Mouse (Mus musculus): ENCODE measurements around the gene Dnajc2. TPM values are rescaled to one million over a fixed set of nuclear protein-coding genes. Genes with fewer than 3 reads are reported as not detected.
"Not testable (repeated sequence)": the region's sequence is repeated elsewhere in the genome, so short reads cannot be mapped to it uniquely, and the experiment has no call there.

Dnajc2 gene
- polyA plus RNA-seq, 1 experiment from 2014 or later = 99.9 TPM

GRCm38 (mm10) chr5:21718546-21718945 lies 66.5 kb downstream of the Dnajc2 start:
- Histone ChIP-seq H3K9me3 (ENCODE audit: control insufficient read depth, low read length) (no peaks in the 10 kb centered on the region), H3K4me3 (ENCODE audit: low read depth, low read length) (no peak overlapping the region), H3K27ac (ENCODE audit: low read depth, low read length) (no peak overlapping the region), H3K4me1 (replicated peaks; ENCODE audit: control insufficient read depth, insufficient read depth, low read length) (no peaks in the 10 kb centered on the region), H3K27me3 (replicated peaks; ENCODE audit: control insufficient read depth, insufficient read depth, low read length) (no peaks in the 10 kb centered on the region), H3K36me3 (ENCODE audit: control insufficient read depth, insufficient read depth, low read length) (no peaks in the 10 kb centered on the region), H3K4me2 (no peak overlapping the region), H3K9ac (ENCODE audit: low read depth, low read length) (no peak overlapping the region)
- DNase-seq (ENCODE audit: low spot score) (no peak), ATAC-seq (replicated peaks; ENCODE audit: low FRiP score) (no peak)
- 82% methylated on average over 5 of the region's 5 CpGs for WGBS

- Histone ChIP-seq H3K36me3 (ENCODE audit: control insufficient read depth, insufficient read depth, low read length) (no peaks in the 10 kb centered on the region), H3K4me1 (replicated peaks; ENCODE audit: control insufficient read depth, insufficient read depth, low read length) (no peaks in the 10 kb centered on the region), H3K9ac (ENCODE audit: low read depth, low read length) (no peak overlapping the region), H3K4me2 (no peak overlapping the region), H3K9me3 (ENCODE audit: control insufficient read depth, low read length) (no peaks in the 10 kb centered on the region), H3K4me3 (ENCODE audit: low read depth, low read length) (no peak overlapping the region), H3K27ac (ENCODE audit: low read depth, low read length) (no peak overlapping the region), H3K27me3 (replicated peaks; ENCODE audit: control insufficient read depth, insufficient read depth, low read length) (no peaks in the 10 kb centered on the region)
- DNase-seq (ENCODE audit: low spot score) (no peak), ATAC-seq (replicated peaks; ENCODE audit: low FRiP score) (no peak)
- 80% methylated on average over 10 of the region's 10 CpGs for WGBS
Measured at GRCm38 (mm10) chr5:21717165-21717715, 67.8 kb downstream of the Dnajc2 start.

GRCm38 (mm10) chr5:21714447-21714846 lies 70.6 kb downstream of the Dnajc2 start:
- ATAC-seq (replicated peaks; ENCODE audit: low FRiP score) (no peak), DNase-seq (ENCODE audit: low spot score) (no peak)
- 71% methylated on average over 4 of the region's 4 CpGs for WGBS
- H3K4me2 ChIP-seq = no peak overlapping the region
- no peak overlapping the region for H3K9ac ChIP-seq (ENCODE audit: low read depth, low read length)
- H3K27me3 ChIP-seq (replicated peaks; ENCODE audit: control insufficient read depth, insufficient read depth, low read length) = no peaks in the 10 kb centered on the region
- H3K36me3 ChIP-seq (ENCODE audit: control insufficient read depth, insufficient read depth, low read length) = no peaks in the 10 kb centered on the region
- no peak overlapping the region for H3K27ac ChIP-seq (ENCODE audit: low read depth, low read length)
- no peaks in the 10 kb centered on the region for H3K4me1 ChIP-seq (replicated peaks; ENCODE audit: control insufficient read depth, insufficient read depth, low read length)
- no peak overlapping the region for H3K4me3 ChIP-seq (ENCODE audit: low read depth, low read length)
- H3K9me3 ChIP-seq (ENCODE audit: control insufficient read depth, low read length) = no peaks in the 10 kb centered on the region

- ATAC-seq (replicated peaks; ENCODE audit: low FRiP score) = no peak
- no peaks in the 10 kb centered on the region for H3K27me3 ChIP-seq (replicated peaks; ENCODE audit: control insufficient read depth, insufficient read depth, low read length)
Measured at GRCm38 (mm10) chr5:21712127-21712715, 72.8 kb downstream of the Dnajc2 start.

GRCm38 (mm10) chr5:21708011-21708410 lies 77.0 kb downstream of the Dnajc2 start:
- WGBS = 82% methylated on average over 8 of the region's 8 CpGs
- not testable (repeated sequence) for H3K27me3 ChIP-seq (replicated peaks; ENCODE audit: control insufficient read depth, insufficient read depth, low read length)

More at GRCm38 (mm10) chr5:21712127-21712715, 72.8 kb downstream of the Dnajc2 start:
- Histone ChIP-seq H3K9ac (ENCODE audit: low read depth, low read length) (no peak overlapping the region), H3K4me1 (replicated peaks; ENCODE audit: control insufficient read depth, insufficient read depth, low read length) (no peaks in the 10 kb centered on the region), H3K36me3 (ENCODE audit: control insufficient read depth, insufficient read depth, low read length) (no peaks in the 10 kb centered on the region), H3K4me2 (no peak overlapping the region), H3K27ac (ENCODE audit: low read depth, low read length) (no peak overlapping the region), H3K4me3 (ENCODE audit: low read depth, low read length) (no peak overlapping the region), H3K9me3 (ENCODE audit: control insufficient read depth, low read length) (no peaks in the 10 kb centered on the region)
- no peak for DNase-seq (ENCODE audit: low spot score)
- 70% methylated on average over 13 of the region's 13 CpGs for whole genome bisulfite sequencing

More at GRCm38 (mm10) chr5:21708011-21708410, 77.0 kb downstream of the Dnajc2 start:
- H3K9me3 ChIP-seq (ENCODE audit: control insufficient read depth, low read length); H3K9ac ChIP-seq (ENCODE audit: low read depth, low read length); H3K4me3 ChIP-seq (ENCODE audit: low read depth, low read length); H3K4me2 ChIP-seq; DNase-seq (ENCODE audit: low spot score); H3K36me3 ChIP-seq (ENCODE audit: control insufficient read depth, insufficient read depth, low read length); H3K4me1 ChIP-seq (replicated peaks; ENCODE audit: control insufficient read depth, insufficient read depth, low read length); H3K27ac ChIP-seq (ENCODE audit: low read depth, low read length); ATAC-seq (replicated peaks; ENCODE audit: low FRiP score): not testable (repeated sequence)

Other genes with a start within 250 kb of the Dnajc2 start
- 3.6 and 5.9 TPM in 2 replicates for gene Lrrc17, start 241.7 kb downstream of the Dnajc2 start, polyA plus RNA-seq (2014; fragmentation: Nextera tagmentation; extraction: Ambion mirVana)
- 0.23 and 0.32 TPM in 2 replicates for gene Fbxl13, start 139.6 kb downstream of the Dnajc2 start, polyA plus RNA-seq (2014; fragmentation: Nextera tagmentation; extraction: Ambion mirVana)
- gene Armc10, start 139.4 kb downstream of the Dnajc2 start, polyA plus RNA-seq (2014; fragmentation: Nextera tagmentation; extraction: Ambion mirVana) = 29.7 and 29.8 TPM in 2 replicates
- 3.6 and 3.9 TPM in 2 replicates for gene Napepld, start 83.9 kb downstream of the Dnajc2 start, polyA plus RNA-seq (2014; fragmentation: Nextera tagmentation; extraction: Ambion mirVana)
- gene Pmpcb, start 48.1 kb downstream of the Dnajc2 start, polyA plus RNA-seq (2014; fragmentation: Nextera tagmentation; extraction: Ambion mirVana) = 89.6 and 90.9 TPM in 2 replicates
- gene Psmc2, start within 50 bp of the Dnajc2 start, polyA plus RNA-seq (2014; fragmentation: Nextera tagmentation; extraction: Ambion mirVana) = 229 and 246 TPM in 2 replicates
- 0.06 TPM in 1 of 2 replicates, not detected in the other for gene Slc26a5, start 80.4 kb upstream of the Dnajc2 start, polyA plus RNA-seq (2014; fragmentation: Nextera tagmentation; extraction: Ambion mirVana)

All from liver, embryonic 11.5 days (tissue).